Mouse (Mus musculus) forebrain, embryonic 13.5 days (tissue): Measurements from ENCODE around the gene Zfp988. TPM values are rescaled to one million over a fixed set of nuclear protein-coding genes. Genes with fewer than 3 reads are reported as not detected.
A peak's percentile ranks its signal among the peaks of the same experiment; 100 is the strongest.
"Not testable (repeated sequence)": the region's sequence is repeated elsewhere in the genome, so short reads cannot be mapped to it uniquely, and the experiment has no call there.

Source experiments
- ATAC-seq: fragments of 200-750 bp; cut with Nextera tagmentation; 2 replicates; pipeline ENCODE4 v1.8.0; 2017
- H3K27ac ChIP-seq: fragments of 300-500 bp; sonication (generic); 2 replicates; pipeline ENCODE4 v1.5.1; 2015; ENCODE audit warnings: inconsistent platforms, mild to moderate bottlenecking, moderate library complexity
- H3K27me3 ChIP-seq: fragments of 300-500 bp; sonication (generic); 2 replicates; pipeline ENCODE4 v1.6.1; 2015; ENCODE audit warnings: mild to moderate bottlenecking, inconsistent platforms
- H3K36me3 ChIP-seq: fragments of 300-500 bp; sonication (generic); 2 replicates; pipeline ENCODE4 v1.6.1; 2015; ENCODE audit warnings: mild to moderate bottlenecking, inconsistent platforms; ENCODE audit not compliant: poor library complexity, severe bottlenecking
- H3K4me1 ChIP-seq: fragments of 300-500 bp; sonication (generic); 2 replicates; pipeline ENCODE4 v1.6.1; 2015; ENCODE audit warnings: inconsistent platforms
- H3K4me2 ChIP-seq: fragments of 300-500 bp; sonication (generic); 2 replicates; pipeline ENCODE4 v1.6.1; 2015; ENCODE audit warnings: inconsistent platforms, mild to moderate bottlenecking, moderate library complexity
- H3K4me3 ChIP-seq: fragments of 300-500 bp; sonication (generic); 2 replicates; pipeline ENCODE4 v1.5.1; 2015; ENCODE audit warnings: mild to moderate bottlenecking, inconsistent platforms
- H3K9ac ChIP-seq: fragments of 300-500 bp; sonication (generic); 2 replicates; pipeline ENCODE4 v1.6.1; 2015; ENCODE audit warnings: mild to moderate bottlenecking, inconsistent platforms
- H3K9me3 ChIP-seq: fragments of 300-500 bp; sonication (generic); replicated peaks from 2 replicates; pipeline ENCODE4 v1.6.1; 2016; ENCODE audit warnings: inconsistent platforms
- WGBS: fragments of 180-500 bp; shearing (Covaris S2); methylation state at CpG from one replicate; pipeline ENCODE4 v1.1.7; 2015; 5-methylcytosine and 5-hydroxymethylcytosine counted together
- polyA plus RNA-seq: library from polyadenylated mRNA; unstranded; fragments of >200 nt; fragmentation: Nextera tagmentation; extraction: Ambion mirVana; gene quantifications from 2 replicates; pipeline ENCODE4 v1.2.1, GENCODE M21; 2015

Zfp988 gene
- polyA plus RNA-seq, 1 experiment from 2014 or later: not detected

- 15% methylated on average over 1 of the region's 1 CpGs for WGBS
- not testable (repeated sequence) for H3K27me3 ChIP-seq, H3K36me3 ChIP-seq, H3K9ac ChIP-seq, H3K4me1 ChIP-seq, H3K4me2 ChIP-seq, H3K27ac ChIP-seq, H3K4me3 ChIP-seq
- peaks cover 58% of the 10 kb centered on the region for H3K9me3 ChIP-seq
- ATAC-seq: peak; percentile 33; the same call in 1 of the 2 replicates
Measured at GRCm38 (mm10) chr4:147335691-147336367, 30.4 kb downstream of the Zfp988 start.

GRCm38 (mm10) chr4:147336368-147337195, 31.1 kb downstream of the Zfp988 start:
- H3K36me3 ChIP-seq, H3K27me3 ChIP-seq, H3K27ac ChIP-seq, H3K4me1 ChIP-seq, H3K4me2 ChIP-seq, H3K9ac ChIP-seq, H3K4me3 ChIP-seq: not testable (repeated sequence)
- 67% methylated on average over 6 of the region's 6 CpGs for WGBS
- H3K9me3 ChIP-seq: peaks cover 60% of the 10 kb centered on the region
- ATAC-seq: peak; percentile 58

- H3K4me1 ChIP-seq, H3K27ac ChIP-seq, H3K27me3 ChIP-seq, H3K36me3 ChIP-seq, H3K9ac ChIP-seq, ATAC-seq, H3K4me2 ChIP-seq, H3K4me3 ChIP-seq: not testable (repeated sequence)
- 88% methylated on average over 2 of the region's 2 CpGs for WGBS
- H3K9me3 ChIP-seq: peaks cover 60% of the 10 kb centered on the region
Measured at GRCm38 (mm10) chr4:147337520-147337919, 32.0 kb downstream of the Zfp988 start.

GRCm38 (mm10) chr4:147338032-147338610, 32.6 kb downstream of the Zfp988 start:
- 72% methylated on average over 5 of the region's 5 CpGs for WGBS
- no peak for ATAC-seq

GRCm38 (mm10) chr4:147338706-147339105, 33.2 kb downstream of the Zfp988 start:
- H3K4me1 ChIP-seq, H3K36me3 ChIP-seq, H3K4me3 ChIP-seq, H3K27me3 ChIP-seq, H3K9ac ChIP-seq, ATAC-seq, H3K4me2 ChIP-seq, H3K27ac ChIP-seq: not testable (repeated sequence)
- WGBS: 74% methylated on average over 3 of the region's 3 CpGs
- H3K9me3 ChIP-seq: peaks cover 70% of the 10 kb centered on the region

More at GRCm38 (mm10) chr4:147338032-147338610, 32.6 kb downstream of the Zfp988 start:
- Histone ChIP-seq H3K27ac (no peak overlapping the region), H3K9ac (no peak overlapping the region), H3K4me1 (no peaks in the 10 kb centered on the region), H3K9me3 (peaks cover 65% of the 10 kb centered on the region), H3K4me2 (no peak overlapping the region), H3K27me3 (no peaks in the 10 kb centered on the region), H3K36me3 (no peaks in the 10 kb centered on the region), H3K4me3 (no peak overlapping the region)

- ATAC-seq, H3K4me1 ChIP-seq: not testable (repeated sequence)
- WGBS: 69% methylated on average over 7 of the region's 7 CpGs
Measured at GRCm38 (mm10) chr4:147339601-147340219, 34.2 kb downstream of the Zfp988 start.

GRCm38 (mm10) chr4:147340236-147340635, 34.8 kb downstream of the Zfp988 start:
- not testable (repeated sequence) for H3K4me1 ChIP-seq, H3K27me3 ChIP-seq, H3K36me3 ChIP-seq, H3K4me3 ChIP-seq, H3K9ac ChIP-seq, ATAC-seq, H3K4me2 ChIP-seq, H3K27ac ChIP-seq
- peaks cover 68% of the 10 kb centered on the region for H3K9me3 ChIP-seq
- WGBS: 69% methylated on average over 3 of the region's 3 CpGs

More at GRCm38 (mm10) chr4:147339601-147340219, 34.2 kb downstream of the Zfp988 start:
- not testable (repeated sequence) for H3K9ac ChIP-seq, H3K4me3 ChIP-seq, H3K27me3 ChIP-seq, H3K27ac ChIP-seq, H3K36me3 ChIP-seq, H3K4me2 ChIP-seq
- H3K9me3 ChIP-seq: peaks cover 68% of the 10 kb centered on the region

GRCm38 (mm10) chr4:147340876-147341275, 35.4 kb downstream of the Zfp988 start:
- not testable (repeated sequence) for H3K4me3 ChIP-seq, H3K4me1 ChIP-seq, H3K4me2 ChIP-seq, H3K27me3 ChIP-seq, H3K27ac ChIP-seq, H3K36me3 ChIP-seq, H3K9ac ChIP-seq, ATAC-seq
- WGBS: 86% methylated on average over 3 of the region's 3 CpGs
- peaks cover 64% of the 10 kb centered on the region for H3K9me3 ChIP-seq

- ATAC-seq: peak; percentile 65; the same call in 1 of the 2 replicates
- H3K9ac ChIP-seq, H3K27ac ChIP-seq, H3K4me3 ChIP-seq, H3K4me1 ChIP-seq, H3K36me3 ChIP-seq, H3K27me3 ChIP-seq, H3K4me2 ChIP-seq: not testable (repeated sequence)
- WGBS: 75% methylated on average over 6 of the region's 6 CpGs
- peaks cover 59% of the 10 kb centered on the region for H3K9me3 ChIP-seq
Measured at GRCm38 (mm10) chr4:147343042-147343908, 37.8 kb downstream of the Zfp988 start.

- not testable (repeated sequence) for H3K4me2 ChIP-seq, H3K4me1 ChIP-seq, H3K9ac ChIP-seq, H3K27me3 ChIP-seq, ATAC-seq, H3K36me3 ChIP-seq, H3K27ac ChIP-seq, H3K4me3 ChIP-seq
- H3K9me3 ChIP-seq: peaks cover 62% of the 10 kb centered on the region
- WGBS: 86% methylated on average over 2 of the region's 2 CpGs
Measured at GRCm38 (mm10) chr4:147345061-147345554, 39.6 kb downstream of the Zfp988 start.

GRCm38 (mm10) chr4:147346361-147347035, 41.0 kb downstream of the Zfp988 start:
- H3K9ac ChIP-seq, ATAC-seq, H3K4me3 ChIP-seq, H3K36me3 ChIP-seq, H3K4me1 ChIP-seq, H3K27ac ChIP-seq, H3K4me2 ChIP-seq, H3K27me3 ChIP-seq: not testable (repeated sequence)
- WGBS: 70% methylated on average over 4 of the region's 4 CpGs
- peaks cover 67% of the 10 kb centered on the region for H3K9me3 ChIP-seq
